Mouse (Mus musculus) megakaryocyte, adult 5-6 weeks (primary cell): Measurements from ENCODE around the gene Tcn2. TPM values are rescaled to one million over a fixed set of nuclear protein-coding genes. Genes with fewer than 3 reads are reported as not detected.
"Not testable (repeated sequence)": the region's sequence is repeated elsewhere in the genome, so short reads cannot be mapped to it uniquely, and the experiment has no call there.

Source experiments
- ATAC-seq: 2 replicates; pipeline ENCODE4 v1.8.0; 2016; ENCODE audit warnings: mild to moderate bottlenecking, inconsistent platforms; ENCODE audit not compliant: poor library complexity, severe bottlenecking
- total RNA-seq, 2 experiments: library from RNA; stranded (forward) in 1 of 2; stranded (reverse) in 1 of 2; fragments of 153-499, 151-499 nt in 1 of 2; fragments of 221-1000, 200-1000 nt in 1 of 2; gene quantifications; 2 replicates each; pipeline versions ENCODE4 v1.2.3 to v1.2.4; 2015 to 2017

Gene Tcn2
- total RNA-seq, 2 experiments from 2014 or later: 57.0 to 109 TPM

DNA sequence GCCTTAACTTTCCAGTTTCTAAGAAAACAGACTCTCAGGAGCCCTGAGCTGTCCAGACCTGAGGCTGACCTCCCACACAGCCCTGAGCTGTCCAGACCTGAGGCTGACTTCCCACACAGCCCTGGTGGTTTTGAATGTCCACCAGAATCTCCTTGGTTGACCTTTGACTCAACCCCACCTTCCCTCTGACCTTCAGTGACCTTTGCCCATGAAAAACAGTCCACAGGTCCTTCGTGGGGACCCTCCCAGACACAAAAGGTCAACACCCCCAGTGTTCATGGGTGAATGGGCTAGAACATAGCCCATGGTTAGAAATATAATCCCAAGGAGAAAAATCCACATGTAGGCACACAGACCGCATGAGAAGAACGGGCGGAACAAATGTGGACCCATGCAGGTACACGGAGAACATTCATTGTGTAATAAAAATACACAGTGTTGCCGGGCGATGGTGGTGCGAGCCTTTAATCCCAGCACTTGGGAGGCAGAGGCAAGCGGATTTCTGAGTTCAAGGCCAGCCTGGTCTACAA, 1.9 kb upstream of the Tcn2 start:
- no peak for ATAC-seq

DNA sequence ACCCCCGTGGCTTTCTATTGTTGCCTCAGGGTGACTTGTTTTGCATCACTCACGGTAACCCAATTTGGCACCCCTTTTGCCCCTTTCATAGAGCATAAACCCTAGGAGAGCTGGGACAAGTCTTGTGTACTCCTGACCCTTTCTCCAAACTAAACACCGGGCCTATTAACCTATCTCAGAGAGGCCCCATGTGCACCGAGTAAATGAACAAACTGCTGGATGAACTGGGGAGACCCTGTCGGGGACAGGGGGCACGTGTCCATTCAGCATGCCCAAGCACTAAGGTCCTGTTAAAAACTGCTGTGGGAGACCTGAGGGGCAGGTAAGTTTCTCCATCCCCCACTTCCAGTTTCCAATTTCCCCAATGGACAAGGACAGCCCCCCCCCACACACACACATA, 1.0 kb downstream of the Tcn2 start:
- ATAC-seq: no peak

DNA sequence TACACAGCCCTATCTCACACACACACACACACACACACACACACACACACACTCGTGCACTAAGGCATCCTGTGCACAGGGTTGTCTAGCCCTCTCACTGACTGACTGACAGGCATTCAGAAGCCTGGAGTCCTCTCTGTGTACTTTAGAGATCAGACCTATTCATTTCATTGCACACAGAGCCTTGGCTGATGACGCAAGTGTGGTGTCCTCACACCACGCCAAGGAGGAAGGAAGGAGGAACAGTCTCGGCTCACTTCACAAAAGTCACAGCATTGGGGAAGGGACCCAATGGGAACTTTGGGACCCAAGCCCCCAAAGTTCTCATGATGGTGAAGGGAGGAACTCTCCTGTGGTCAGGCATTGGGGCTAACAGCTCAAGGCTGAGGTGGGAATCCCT, 1.9 kb downstream of the Tcn2 start:
- peak; percentile 90 for ATAC-seq

DNA sequence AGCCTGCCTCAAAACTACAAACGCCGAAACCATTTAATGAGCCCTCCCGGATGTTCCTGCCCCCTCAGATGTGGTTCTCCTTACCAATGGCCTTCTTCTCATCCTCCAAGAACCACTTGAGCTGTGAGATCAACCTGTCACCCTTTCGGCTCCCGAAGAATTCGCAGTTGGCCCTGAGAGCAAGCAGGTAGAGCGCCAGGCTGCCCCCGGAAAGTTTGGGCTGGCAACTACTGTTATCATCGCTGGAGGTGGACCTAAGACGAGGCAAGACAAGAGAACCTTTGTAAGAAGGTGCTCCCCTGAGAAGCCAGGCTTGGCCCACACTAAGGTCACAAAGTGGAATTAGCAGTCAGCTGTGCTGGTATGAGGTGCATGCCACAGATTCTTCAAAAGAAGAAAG, 6.0 kb downstream of the Tcn2 start:
- ATAC-seq: no peak

DNA sequence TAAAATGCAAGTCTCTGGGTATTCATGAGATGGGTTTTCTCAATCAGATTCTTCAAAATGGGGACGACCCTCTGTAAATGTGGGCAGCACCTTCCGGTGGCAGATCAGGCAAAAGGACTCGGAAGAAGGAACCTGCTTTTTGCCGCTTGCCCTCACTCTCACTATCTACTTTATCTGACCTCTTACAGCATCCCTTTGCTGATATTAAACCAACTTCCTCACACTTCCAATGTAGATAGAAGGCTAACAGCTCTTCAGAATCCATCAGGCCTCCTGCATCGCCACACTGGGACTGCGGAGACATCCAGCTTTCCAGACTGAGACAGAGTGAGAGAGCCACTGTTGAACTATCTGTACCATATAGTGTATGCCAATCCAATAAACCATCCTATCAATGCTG, 9.2 kb downstream of the Tcn2 start:
- no peak for ATAC-seq

DNA sequence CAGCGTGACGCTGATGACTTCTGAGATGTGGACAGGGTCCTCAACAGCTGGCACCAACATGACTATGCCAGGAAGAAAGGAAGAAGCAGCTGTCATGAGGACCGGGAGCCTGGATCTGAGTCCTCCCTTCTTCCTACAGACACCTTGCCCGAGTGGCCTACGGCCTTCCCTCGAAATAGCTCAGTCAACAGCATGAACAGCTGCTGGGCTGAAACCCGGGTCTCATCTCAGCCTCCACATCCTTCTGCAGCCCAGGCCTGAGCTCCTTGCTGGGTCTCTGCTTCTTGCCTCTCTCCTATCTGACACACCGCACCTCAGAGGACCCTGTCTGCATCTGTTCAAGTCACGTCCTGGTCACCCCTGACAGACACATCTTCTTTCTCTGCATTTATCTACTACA, 9.8 kb downstream of the Tcn2 start:
- ATAC-seq: no peak

DNA sequence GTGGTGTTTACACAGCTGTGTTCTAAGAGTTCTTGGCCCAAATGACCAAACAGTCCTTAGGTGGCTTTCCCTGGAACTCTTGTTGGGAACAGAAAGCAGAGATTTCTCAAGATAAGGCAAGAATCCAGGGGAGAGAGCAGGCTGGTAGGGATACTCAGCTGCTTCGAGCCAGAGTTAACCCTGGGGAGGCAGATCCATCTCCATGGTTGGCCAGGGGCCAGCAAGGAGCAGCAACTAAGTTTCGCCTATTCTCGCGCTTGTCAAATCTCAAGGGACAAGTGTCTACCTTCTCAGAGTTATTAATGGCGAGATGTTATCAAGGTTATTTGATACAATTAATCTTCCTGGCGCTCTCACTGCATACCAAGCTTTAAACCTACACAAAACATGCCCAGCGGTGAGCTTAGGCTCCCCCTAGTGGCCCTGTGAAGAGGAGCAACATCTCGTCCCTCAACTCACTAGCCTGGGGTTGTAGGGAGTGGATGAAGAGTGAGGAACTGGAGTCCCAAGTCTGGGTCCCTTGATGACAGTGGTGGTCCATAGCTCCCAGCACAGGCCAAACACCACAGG, 10.6 kb downstream of the Tcn2 start:
- peak; percentile 95 for ATAC-seq

DNA sequence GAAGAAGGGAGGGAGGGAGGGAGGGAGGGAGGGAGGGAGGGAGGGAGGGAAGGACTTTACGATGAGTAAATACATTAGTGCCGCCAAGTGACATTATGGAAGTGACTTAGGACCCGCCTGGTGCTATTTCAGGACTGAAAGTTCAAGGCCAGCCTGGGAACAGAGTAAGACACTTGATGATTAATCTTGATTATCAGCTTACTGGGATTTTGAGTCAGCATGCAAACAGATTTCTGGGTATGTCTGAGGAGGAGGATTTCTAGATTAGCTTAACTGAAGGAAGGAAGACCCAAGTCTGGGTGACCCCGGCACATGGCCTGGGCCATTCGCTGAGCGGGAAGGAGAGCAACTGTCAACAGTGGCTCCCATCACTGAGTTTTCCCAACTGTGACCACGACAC, 11.5 kb downstream of the Tcn2 start:
- no peak for ATAC-seq

DNA sequence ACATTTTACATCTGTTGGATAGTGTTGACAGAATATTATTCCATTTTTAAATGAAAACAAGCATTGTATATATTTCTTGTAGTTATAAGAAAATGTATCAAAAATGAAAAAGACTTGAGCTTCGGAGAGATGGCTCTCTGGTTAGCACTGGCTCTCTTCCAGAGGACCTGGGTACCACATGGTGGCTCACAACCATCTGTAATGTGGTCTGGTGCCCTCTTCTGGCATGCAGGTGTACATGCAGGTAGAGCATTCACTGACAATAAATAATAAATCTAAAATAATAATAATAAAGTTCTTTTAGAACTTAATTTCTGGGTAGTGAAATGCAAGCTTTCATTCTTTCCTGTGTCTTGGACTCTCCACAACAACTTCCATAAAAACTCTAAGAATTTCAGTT, 13.2 kb downstream of the Tcn2 start:
- ATAC-seq: no peak

DNA sequence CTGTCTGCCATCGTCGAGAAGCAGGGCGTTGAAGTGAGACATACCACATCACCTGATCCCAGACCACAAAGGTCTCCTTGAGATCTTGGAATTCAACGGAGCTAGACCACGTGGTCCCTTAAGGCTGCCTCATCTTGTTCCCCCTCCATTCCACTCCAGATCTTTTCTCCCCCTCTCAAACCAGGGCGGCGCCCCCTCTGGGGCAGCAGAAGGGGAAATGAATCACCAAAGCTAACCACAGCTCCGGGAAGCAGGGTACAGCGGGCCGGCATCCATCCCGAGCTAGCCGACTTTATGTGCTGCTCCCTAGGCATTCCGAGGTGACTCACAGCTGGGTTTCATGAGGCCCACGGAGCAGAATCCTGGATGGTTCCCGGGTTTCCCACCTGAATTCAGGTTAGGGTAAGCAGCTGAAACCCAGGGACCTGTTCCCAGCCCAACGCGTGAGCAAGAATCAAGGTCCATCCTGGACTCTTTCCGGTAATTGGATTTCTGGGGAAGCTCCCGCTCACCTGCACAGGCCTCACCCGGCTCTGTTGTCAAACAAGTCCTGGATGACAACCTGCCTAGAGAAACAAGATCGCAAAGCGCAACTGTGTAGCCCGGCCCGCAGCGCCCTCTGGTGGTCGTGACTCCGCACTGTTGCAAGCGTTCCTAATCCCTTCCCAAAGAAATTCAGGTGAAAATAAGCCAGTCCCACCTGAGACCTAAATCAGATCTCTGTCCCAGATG, 17.7 kb downstream of the Tcn2 start, which contains the start of gene Slc35e4:
Slc35e4 (minus strand) TSS at position 556 of the 732 bp plus-strand sequence.
- peak; percentile 67 for ATAC-seq

DNA sequence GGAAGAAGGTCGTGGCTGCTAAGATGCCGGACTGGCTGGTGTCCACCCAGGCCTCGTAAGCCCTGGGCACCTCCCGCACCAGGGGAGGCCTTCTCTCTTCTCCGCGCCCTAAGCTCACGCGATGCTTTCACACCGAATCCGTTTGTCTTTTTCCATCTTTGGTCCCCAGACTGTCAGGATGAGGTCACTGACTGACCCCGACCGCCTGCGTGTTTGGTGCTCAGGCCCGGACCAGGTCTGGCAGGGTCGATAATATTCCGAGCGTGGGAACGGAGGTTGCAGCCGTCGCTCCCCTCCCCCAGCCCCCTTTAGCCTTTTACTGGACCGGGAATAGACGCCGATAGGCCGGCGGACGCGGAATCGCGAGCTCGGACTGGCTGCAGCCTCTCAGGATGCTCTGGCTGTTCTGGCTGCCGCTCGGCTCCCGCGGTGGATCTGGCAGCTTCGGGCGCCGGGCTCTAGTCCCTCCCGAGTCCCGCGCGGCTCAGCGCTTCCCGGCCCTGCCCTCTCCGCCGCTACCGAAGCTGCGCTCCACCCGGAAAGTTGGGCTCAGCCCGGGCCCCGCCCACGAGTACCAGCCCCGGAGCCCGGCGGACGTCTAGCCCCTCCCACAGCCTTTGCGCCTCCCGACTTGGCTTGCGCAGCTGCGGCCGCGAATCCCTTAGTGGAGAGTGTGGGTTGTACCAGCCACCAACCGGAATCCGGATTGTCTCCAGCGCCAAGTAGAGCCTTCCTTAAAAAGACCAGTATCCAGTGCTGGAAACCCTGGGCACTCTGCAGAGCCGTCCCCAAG, 18.4 kb downstream of the Tcn2 start:
- ATAC-seq: peak; percentile 77

DNA sequence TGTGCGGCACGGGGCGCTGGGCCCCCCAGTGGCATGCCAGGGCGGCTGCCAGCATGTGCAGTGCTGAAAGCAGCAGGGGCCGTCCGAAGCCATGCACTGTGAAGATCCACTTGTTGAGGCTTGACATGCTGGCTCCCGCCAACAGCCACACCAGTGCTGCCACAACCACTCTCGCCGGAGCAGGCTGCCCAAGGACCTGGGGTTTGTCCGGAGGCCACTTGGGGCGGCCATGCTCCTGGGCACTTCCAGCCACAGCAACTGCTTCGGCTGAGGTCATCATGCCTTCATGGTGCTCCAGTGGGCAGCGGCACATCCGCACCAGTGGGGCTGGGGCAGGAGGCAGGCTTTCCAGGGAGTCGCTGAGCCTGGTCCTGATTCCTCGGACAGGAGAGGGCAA, 19.1 kb downstream of the Tcn2 start:
- ATAC-seq: no peak

DNA sequence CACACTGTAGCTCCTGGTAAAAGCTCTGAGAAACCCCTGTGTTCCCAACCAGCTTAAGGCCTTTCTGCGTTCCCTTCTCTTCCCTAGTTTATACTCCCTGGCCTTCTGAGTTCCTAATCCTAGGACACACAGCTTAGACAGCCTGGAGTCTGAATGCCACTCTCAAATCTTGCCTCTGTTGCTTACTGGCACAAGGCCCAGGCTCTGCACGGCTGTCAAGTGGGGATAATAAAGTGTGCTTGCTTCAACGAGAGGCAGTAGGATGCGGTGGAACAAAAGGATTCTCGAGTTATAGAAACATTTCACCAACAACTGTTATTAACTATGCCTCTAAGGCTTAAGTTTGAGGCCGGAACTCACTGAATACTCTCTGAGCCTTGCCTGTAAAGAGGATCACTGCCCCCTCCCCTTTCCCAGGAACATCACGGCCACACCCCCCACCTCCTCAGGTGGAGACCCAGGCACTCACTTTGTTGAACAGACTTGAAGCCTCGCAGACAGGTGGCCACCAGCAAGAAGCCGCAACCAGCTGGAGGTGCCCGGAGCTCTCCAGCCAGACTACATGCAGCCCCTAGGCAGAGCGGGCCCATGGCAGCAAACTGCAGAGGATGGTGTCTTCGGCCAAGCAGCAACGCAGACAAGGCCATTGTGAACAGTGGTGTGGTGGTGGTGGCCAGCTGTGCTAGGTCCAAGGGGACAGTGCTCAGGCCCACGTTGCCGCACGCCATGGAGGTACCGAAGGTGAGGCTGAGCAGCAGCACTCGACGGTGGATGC, 19.7 kb downstream of the Tcn2 start:
- no peak for ATAC-seq

DNA sequence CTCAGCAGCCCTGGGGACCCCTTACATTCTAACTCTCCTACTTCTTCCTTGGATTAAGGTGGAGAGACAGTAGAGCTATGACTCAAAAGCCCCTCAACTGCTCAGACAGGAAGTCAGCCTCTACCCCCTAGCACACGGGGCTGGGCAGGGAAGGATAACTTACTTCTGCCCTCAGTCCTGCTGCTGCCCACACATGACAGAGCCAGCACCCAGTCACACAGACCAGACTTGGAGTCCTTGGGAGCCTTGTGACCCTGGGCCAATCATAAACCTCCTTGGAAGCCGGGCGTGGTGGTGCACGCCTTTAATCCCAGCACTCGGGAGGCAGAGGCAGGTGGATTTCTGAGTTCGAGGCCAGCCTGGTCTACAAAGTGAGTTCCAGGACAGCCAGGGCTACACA, 20.5 kb downstream of the Tcn2 start:
- not testable (repeated sequence) for ATAC-seq

DNA sequence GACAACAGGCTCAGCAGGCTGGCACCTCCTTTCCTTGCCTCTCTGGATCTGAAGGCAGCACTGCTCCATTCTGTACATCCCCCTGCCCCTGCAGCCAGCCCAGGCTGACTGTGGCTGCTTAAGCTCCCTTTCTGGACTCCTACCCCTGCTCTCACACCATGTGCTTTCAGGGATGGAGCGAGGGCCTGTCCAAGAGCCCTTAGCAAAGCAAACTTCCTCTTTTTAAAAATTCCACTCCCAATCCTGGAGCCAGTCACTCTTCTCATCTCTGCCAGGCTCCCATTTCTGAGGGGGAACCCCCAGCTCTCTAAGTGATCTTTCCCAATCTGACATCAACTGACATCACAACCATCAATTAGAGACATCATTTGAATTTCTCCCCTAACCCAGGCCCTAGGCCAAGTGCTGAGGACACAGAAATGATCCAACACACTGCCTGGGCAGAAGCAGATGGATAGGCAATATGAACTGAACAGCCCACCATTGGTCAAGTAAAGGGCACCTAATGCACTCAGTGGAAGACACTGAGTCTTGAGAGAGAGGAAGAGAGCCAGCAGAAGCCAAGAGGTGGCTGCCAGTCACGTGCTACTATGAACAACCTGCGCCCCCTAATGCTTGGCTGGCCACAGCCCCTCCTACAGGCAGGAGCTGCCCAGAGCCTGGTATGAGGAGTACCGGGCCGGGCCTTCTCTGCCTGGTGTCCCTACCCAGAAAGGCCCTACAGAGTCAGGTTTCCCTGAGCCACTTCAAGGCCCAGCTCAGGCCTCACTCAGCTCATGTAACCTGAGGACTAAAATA, 21.2 kb downstream of the Tcn2 start:
- no peak for ATAC-seq

DNA sequence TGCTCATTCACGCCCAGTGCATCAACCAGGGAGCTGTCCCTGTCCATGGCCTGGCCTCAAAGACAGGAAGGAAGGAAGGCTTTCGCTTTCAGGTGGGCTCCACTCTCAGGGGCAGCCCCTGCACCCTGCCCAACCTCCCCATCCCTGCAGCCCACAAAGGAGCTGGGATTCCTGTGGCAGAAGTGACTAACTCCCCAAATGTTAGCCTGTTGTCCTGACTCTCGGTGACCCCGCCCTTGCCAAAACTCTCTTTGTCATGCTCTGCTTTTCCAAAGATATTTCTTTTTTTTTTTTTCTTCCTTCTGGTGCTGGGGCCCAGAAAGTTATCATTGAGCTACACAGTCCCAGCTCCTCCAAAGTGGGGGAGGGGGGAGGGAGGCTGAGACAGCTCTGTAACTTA, 22.7 kb downstream of the Tcn2 start:
- no peak for ATAC-seq

DNA sequence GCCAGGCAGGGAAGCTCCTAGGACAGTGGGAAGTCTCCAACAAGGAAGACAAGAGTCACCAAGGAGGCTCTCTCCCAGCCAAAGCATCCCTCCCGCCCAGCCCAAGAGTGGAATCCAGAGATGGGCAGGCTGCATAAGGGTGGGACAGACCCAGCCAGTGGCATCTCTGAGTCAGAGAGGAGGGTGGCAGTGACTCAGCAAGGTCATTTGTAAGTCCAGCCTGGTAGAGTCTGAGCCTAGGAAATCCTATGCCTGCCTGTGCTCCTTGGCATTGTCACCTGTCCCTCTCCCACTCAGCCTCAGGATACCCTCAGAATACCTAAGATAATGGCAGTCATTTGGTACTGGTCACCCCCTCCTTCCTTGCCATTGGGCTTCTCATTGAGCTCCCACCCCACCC, 26.5 kb downstream of the Tcn2 start:
- ATAC-seq: no peak

DNA sequence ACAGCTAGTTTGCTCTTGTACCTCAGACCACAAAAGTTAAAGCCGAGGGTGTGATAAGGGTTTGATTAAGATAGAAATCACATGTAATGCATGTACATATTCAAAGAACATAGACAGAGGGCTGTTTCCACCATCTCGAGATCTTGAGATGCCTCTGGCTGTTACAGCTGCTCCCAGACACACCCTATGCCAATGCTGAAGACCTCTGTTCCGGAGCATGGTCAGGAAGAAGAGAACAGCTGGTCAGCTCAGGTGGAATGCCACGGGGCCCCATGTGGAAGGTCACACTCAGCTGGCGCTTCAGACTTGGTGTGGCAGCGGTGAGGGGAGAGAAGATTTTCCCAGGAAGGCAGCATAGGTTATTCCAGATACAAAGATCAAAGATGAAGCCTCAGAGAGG, 27.3 kb downstream of the Tcn2 start:
- no peak for ATAC-seq

DNA sequence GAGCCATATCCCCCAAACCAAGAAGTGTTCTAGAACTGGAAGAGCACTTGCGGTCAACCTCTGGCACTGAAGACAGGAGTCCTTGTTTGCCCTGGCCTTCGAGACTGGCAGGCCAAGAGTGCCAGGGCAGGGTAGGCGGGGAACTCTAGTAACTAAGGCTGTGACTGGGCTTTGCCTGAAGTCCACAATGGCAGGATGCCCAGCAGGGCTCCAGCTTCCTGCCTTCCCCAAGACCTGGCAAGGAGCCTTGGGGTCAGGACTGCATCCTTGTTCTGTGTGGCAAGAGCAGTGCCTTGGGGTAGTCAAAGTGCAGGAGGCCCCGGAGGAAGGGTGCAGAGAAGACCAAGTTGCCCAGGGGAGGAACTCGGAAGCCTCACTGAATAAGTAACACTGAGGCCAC, 28.9 kb downstream of the Tcn2 start:
- no peak for ATAC-seq

DNA sequence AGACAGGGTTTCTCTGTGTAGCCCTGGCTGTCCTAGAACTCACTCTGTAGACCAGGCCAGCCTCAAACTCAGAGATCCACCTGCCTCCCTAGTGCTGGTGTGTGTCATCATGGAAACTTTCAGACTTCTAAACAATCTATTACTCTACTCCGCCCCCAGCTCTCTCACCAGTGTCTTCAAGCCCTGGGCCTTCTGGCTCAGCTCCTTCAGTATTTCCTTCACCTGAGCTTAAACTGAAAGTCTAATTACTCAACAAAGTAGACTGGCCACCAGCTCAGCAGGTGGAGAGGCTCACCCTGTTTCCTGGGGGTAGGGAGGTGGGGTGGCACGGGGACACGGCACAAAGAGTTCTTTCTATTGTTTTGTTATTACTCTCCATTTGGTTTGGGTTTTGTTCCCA, 29.4 kb downstream of the Tcn2 start:
- ATAC-seq: no peak
